Mouse (Mus musculus) hindbrain, embryonic 13.5 days (tissue): ENCODE data around the gene Gabarap. TPM values are rescaled to one million over a fixed set of nuclear protein-coding genes. Genes with fewer than 3 reads are reported as not detected.

Experiments used
- ATAC-seq: fragments of 200-750 bp; cut with Nextera tagmentation; 2 replicates; pipeline ENCODE4 v1.8.0; 2017; ENCODE audit warnings: moderate TSS enrichment; ENCODE audit not compliant: low FRiP score
- H3K27ac ChIP-seq: fragments of 300-500 bp; sonication (generic); 2 replicates; pipeline ENCODE4 v1.5.1; 2015; ENCODE audit warnings: inconsistent platforms, mild to moderate bottlenecking, moderate library complexity
- H3K27me3 ChIP-seq: fragments of 300-500 bp; sonication (generic); 2 replicates; pipeline ENCODE4 v1.6.1; 2015; ENCODE audit warnings: mild to moderate bottlenecking, inconsistent platforms
- H3K36me3 ChIP-seq: fragments of 300-500 bp; sonication (generic); 2 replicates; pipeline ENCODE4 v1.6.1; 2015; ENCODE audit warnings: mild to moderate bottlenecking, inconsistent platforms
- H3K4me1 ChIP-seq: fragments of 300-500 bp; sonication (generic); replicated peaks from 2 replicates; pipeline ENCODE4 v1.6.1; 2015; ENCODE audit warnings: inconsistent platforms
- H3K4me2 ChIP-seq: fragments of 300-500 bp; sonication (generic); 2 replicates; pipeline ENCODE4 v1.6.1; 2015; ENCODE audit warnings: inconsistent platforms, mild to moderate bottlenecking, moderate library complexity
- H3K4me3 ChIP-seq: fragments of 300-500 bp; sonication (generic); 2 replicates; pipeline ENCODE4 v1.5.1; 2015; ENCODE audit warnings: mild to moderate bottlenecking, inconsistent platforms
- H3K9ac ChIP-seq: fragments of 300-500 bp; sonication (generic); 2 replicates; pipeline ENCODE4 v1.6.1; 2015; ENCODE audit warnings: mild to moderate bottlenecking, inconsistent platforms
- H3K9me3 ChIP-seq: fragments of 300-500 bp; sonication (generic); 2 replicates; pipeline ENCODE4 v1.6.1; 2016; ENCODE audit warnings: inconsistent platforms
- WGBS: fragments of 180-500 bp; shearing (Covaris S2); methylation state at CpG from one replicate; pipeline ENCODE4 v1.1.7; 2015; 5-methylcytosine and 5-hydroxymethylcytosine counted together
- polyA plus RNA-seq: library from polyadenylated mRNA; unstranded; fragments of >200 nt; fragmentation: Nextera tagmentation; extraction: Ambion mirVana; gene quantifications from 2 replicates; pipeline ENCODE4 v1.2.1, GENCODE M21; 2015

Gabarap gene
- polyA plus RNA-seq, 1 experiment from 2014 or later: 709 TPM

- Histone ChIP-seq H3K4me2 (no peak overlapping the region), H3K4me1 (no peaks in the 10 kb centered on the region), H3K27ac (no peak overlapping the region), H3K9ac (no peak overlapping the region), H3K27me3 (peaks cover 41% of the 10 kb centered on the region), H3K4me3 (no peak overlapping the region), H3K9me3 (no peaks in the 10 kb centered on the region), H3K36me3 (no peaks in the 10 kb centered on the region)
- ATAC-seq: no peak
- WGBS: 86% methylated on average over 1 of the region's 1 CpGs
These were observed 34.7 kb upstream of the Gabarap start for GRCm38 (mm10) chr11:69956218-69956617.

GRCm38 (mm10) chr11:69960616-69961015, 30.3 kb upstream of the Gabarap start:
- Histone ChIP-seq H3K4me3 (no peak overlapping the region), H3K27me3 (peaks cover 70% of the 10 kb centered on the region), H3K4me1 (peaks cover 7% of the 10 kb centered on the region), H3K36me3 (no peaks in the 10 kb centered on the region), H3K27ac (no peak overlapping the region), H3K9me3 (no peaks in the 10 kb centered on the region), H3K4me2 (no peak overlapping the region), H3K9ac (no peak overlapping the region)
- no peak for ATAC-seq
- 28% methylated on average over 5 of the region's 5 CpGs for WGBS

DNA sequence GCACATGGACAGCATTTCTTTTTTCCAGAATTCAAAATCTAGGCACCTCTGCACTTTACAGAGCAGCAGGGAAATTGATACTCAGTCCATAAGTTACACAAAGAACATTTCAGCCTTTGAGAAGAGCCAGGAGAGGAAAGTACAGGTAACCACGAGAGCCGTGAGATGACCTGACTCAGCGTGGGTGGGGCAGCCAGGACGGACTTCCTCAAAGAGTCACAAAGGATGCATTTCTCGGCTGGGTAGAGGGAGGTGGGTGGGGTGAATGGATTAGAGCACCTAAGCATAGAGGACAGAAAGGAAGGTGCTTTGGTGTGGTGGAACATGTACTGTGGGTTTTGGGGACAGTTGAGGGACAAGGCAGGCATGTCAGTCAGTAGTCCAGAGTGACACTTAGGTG, 29.1 kb upstream of the Gabarap start:
- WGBS: 58% methylated on average over 5 of the region's 5 CpGs
- Histone ChIP-seq H3K4me1 (peaks cover 19% of the 10 kb centered on the region), H3K27me3 (peaks cover 81% of the 10 kb centered on the region), H3K4me2 (no peak overlapping the region), H3K9me3 (no peaks in the 10 kb centered on the region), H3K27ac (no peak overlapping the region), H3K36me3 (no peaks in the 10 kb centered on the region), H3K4me3 (no peak overlapping the region), H3K9ac (no peak overlapping the region)
- ATAC-seq: no peak

- Histone ChIP-seq H3K4me2 (peak within 1 kb of the TSS; percentile 26; the same call in 1 of the 2 replicates), H3K27ac (no peak within 1 kb of the TSS), H3K9ac (no peak within 1 kb of the TSS), H3K4me1 (peaks cover 20% of the 10 kb centered on the region), H3K4me3 (peak within 1 kb of the TSS; percentile 18), H3K27me3 (peaks cover 93% of the 10 kb centered on the region), H3K36me3 (peaks cover 20% of the 10 kb centered on the region), H3K9me3 (no peaks in the 10 kb centered on the region)
- no peak for ATAC-seq
- 8% methylated on average over 24 of the region's 24 CpGs for WGBS
These were observed 26.2 kb upstream of the Gabarap start, which contains the start of gene Cldn7 for GRCm38 (mm10) chr11:69964650-69965270. Cldn7 (plus strand) TSS chr11:69964779.

GRCm38 (mm10) chr11:69965271-69966005, 25.5 kb upstream of the Gabarap start:
- H3K4me3 ChIP-seq: peak overlapping the region; percentile 25
- peaks cover 20% of the 10 kb centered on the region for H3K4me1 ChIP-seq
- H3K27ac ChIP-seq: no peak overlapping the region
- ATAC-seq: no peak
- peaks cover 87% of the 10 kb centered on the region for H3K27me3 ChIP-seq
- H3K4me2 ChIP-seq: peak overlapping the region; percentile 47
- WGBS: 2% methylated on average over 49 of the region's 49 CpGs
- H3K9me3 ChIP-seq: no peaks in the 10 kb centered on the region
- no peak overlapping the region for H3K9ac ChIP-seq
- H3K36me3 ChIP-seq: peaks cover 27% of the 10 kb centered on the region

DNA sequence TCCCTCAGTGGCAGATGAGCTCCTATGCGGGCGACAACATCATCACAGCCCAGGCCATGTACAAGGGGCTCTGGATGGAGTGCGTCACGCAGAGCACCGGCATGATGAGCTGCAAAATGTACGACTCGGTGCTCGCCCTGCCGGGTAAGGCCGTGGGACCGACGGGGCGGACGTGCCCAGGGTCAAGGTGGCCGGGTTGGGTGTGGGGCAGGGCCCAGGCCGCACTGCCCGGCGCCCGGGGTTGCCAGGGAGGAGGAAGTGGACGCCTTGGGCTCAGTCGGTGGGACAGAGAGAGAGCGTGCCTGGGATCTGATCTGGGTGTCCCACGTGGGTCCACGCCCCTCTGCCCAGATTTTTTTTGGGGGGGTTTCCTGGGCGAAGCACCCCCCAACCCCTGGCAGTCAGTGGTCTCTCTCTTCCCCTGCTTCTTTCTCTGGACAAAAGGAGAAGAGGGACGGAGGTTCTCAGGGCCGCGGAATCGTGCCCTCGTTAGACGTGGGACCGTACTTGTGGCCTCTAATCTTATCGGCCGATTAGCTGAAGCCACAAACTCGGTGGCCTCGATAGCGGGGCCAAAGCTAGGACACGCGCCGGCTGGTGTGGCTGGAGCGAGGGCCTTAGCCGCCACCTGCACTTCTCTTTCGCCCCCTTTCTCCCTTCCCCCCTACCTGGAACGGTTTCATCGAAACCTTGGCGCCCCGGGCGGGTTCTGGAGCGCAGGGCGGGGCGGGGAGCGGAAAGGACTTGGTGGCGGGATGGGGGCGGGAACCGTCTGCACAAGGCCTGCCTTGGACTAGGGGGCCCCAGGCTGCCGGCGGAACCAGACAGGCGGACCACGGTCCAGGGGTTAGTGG, 24.7 kb upstream of the Gabarap start:
- H3K27ac ChIP-seq: no peak overlapping the region
- H3K9ac ChIP-seq: peak overlapping the region; percentile 19; the same call in 1 of the 2 replicates
- H3K4me2 ChIP-seq: peak overlapping the region; percentile 47
- peaks cover 32% of the 10 kb centered on the region for H3K36me3 ChIP-seq
- H3K9me3 ChIP-seq: no peaks in the 10 kb centered on the region
- WGBS: 3% methylated on average over 59 of the region's 59 CpGs
- peaks cover 80% of the 10 kb centered on the region for H3K27me3 ChIP-seq
- no peak; the same call in 1 of the 2 replicates for ATAC-seq
- H3K4me3 ChIP-seq: peak overlapping the region; percentile 25
- peaks cover 20% of the 10 kb centered on the region for H3K4me1 ChIP-seq

DNA sequence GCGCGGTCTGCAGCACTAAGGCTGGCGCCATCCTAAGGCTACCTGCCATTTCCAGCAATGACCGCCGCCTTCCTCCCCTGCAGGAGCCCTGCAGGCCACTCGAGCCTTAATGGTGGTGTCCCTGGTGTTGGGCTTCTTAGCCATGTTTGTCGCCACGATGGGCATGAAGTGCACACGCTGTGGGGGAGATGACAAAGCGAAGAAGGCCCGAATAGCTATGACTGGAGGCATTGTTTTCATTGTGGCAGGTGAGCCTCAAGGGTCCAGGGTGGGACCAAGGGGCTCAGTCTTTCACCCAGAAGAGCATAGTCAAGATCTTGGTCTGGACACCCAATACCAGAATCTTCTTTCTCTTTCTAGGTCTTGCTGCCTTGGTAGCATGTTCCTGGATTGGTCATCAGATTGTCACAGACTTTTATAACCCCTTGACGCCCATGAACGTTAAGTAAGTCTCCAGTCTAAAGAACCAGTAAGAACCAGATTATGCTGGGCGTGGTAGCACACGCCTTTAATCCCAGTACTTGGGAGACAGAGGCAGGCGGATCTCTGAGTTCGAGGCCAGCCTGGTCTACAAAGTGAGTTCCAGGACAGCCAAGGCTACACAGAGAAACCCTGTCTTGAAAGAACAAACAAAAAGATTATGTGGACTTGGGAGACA, 24.0 kb upstream of the Gabarap start:
- Histone ChIP-seq H3K36me3 (peaks cover 39% of the 10 kb centered on the region), H3K9ac (peak overlapping the region; percentile 19; the same call in 1 of the 2 replicates), H3K27me3 (peaks cover 73% of the 10 kb centered on the region), H3K4me2 (peak overlapping the region; percentile 47), H3K4me3 (peak overlapping the region; percentile 25), H3K4me1 (peaks cover 20% of the 10 kb centered on the region), H3K9me3 (no peaks in the 10 kb centered on the region), H3K27ac (no peak overlapping the region)
- no peak for ATAC-seq
- 37% methylated on average over 17 of the region's 17 CpGs for WGBS

DNA sequence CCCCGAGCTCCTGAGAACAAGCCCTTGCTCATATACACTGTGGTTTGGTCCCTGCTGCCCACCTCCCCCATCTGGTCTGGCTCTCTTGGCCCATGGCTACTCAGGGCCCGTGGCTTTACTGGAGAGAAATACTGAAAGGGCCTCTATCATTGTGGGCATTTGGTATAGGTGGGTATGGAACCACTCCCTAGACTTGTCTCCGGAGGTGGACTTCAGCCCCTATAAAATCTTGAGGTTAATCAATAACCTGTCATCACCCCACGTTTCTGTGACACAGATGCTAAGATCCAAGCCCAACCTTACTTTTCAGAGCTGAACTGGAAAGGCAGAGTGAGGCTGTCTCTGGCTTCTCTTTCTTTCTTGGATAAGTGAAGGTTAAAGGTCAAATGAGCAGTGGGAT, 22.1 kb upstream of the Gabarap start:
- Histone ChIP-seq H3K4me3 (no peak overlapping the region), H3K9me3 (no peaks in the 10 kb centered on the region), H3K4me2 (no peak overlapping the region), H3K9ac (no peak overlapping the region), H3K4me1 (peaks cover 20% of the 10 kb centered on the region), H3K27me3 (peaks cover 55% of the 10 kb centered on the region), H3K36me3 (peaks cover 57% of the 10 kb centered on the region), H3K27ac (no peak overlapping the region)
- WGBS: 88% methylated on average over 4 of the region's 4 CpGs
- ATAC-seq: no peak

DNA sequence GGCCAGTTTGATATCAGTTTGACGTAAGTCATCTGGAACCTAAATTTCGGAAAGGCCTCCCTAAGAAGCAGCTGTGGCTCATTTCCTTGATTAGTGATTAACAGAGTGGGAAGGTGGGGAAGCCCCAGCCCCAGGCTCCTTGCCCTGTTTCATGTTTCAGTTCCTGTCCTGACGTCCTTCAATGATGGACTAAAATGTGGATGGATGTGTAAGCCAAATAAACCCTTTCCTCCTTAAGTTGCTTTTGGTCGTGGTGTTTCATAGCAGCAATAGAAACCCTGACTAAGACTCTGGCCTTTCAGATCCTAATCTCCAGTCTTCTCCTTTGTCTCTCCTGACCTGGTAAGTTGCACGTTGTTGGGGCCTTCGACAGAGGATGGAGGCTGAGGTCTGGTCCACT, 20.7 kb upstream of the Gabarap start:
- H3K9ac ChIP-seq: no peak overlapping the region
- no peak overlapping the region for H3K27ac ChIP-seq
- peaks cover 41% of the 10 kb centered on the region for H3K27me3 ChIP-seq
- H3K9me3 ChIP-seq: no peaks in the 10 kb centered on the region
- no peak overlapping the region for H3K4me3 ChIP-seq
- peaks cover 16% of the 10 kb centered on the region for H3K4me1 ChIP-seq
- H3K4me2 ChIP-seq: no peak overlapping the region
- 88% methylated on average over 6 of the region's 6 CpGs for WGBS
- ATAC-seq: no peak
- peaks cover 72% of the 10 kb centered on the region for H3K36me3 ChIP-seq

- no peak overlapping the region for H3K4me3 ChIP-seq
- no peak overlapping the region for H3K4me2 ChIP-seq
- peaks cover 77% of the 10 kb centered on the region for H3K36me3 ChIP-seq
- 83% methylated on average over 3 of the region's 3 CpGs for WGBS
- no peak for ATAC-seq
- no peak overlapping the region for H3K27ac ChIP-seq
- no peaks in the 10 kb centered on the region for H3K9me3 ChIP-seq
- H3K9ac ChIP-seq: no peak overlapping the region
- H3K27me3 ChIP-seq: peaks cover 35% of the 10 kb centered on the region
- peaks cover 12% of the 10 kb centered on the region for H3K4me1 ChIP-seq
These were observed 20.2 kb upstream of the Gabarap start for GRCm38 (mm10) chr11:69970775-69971174.

DNA sequence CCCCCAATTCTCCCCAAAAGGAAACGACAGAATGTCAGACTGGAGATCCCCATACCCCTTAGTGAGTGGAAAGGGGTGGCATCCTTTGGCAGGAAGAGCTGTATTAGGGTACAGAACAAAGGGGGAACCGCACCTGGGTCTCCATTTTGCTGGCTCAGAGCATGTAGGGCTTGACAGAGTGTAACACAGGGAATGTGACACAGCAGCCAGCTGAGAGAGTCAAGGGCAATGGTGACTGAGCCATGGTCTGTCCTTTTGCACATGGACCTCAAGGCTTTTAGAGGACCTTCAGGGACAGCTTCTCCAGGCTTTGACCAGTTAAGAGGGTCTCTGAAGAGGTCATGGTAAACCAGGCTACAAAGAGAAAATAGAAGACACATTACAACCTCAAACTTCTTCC, 16.0 kb upstream of the Gabarap start:
- Histone ChIP-seq H3K27ac (no peak overlapping the region), H3K4me1 (peaks cover 10% of the 10 kb centered on the region), H3K27me3 (no peaks in the 10 kb centered on the region), H3K4me3 (no peak overlapping the region), H3K4me2 (no peak overlapping the region), H3K9ac (no peak overlapping the region), H3K36me3 (peaks cover 78% of the 10 kb centered on the region), H3K9me3 (no peaks in the 10 kb centered on the region)
- 95% methylated on average over 2 of the region's 2 CpGs for WGBS
- no peak for ATAC-seq

GRCm38 (mm10) chr11:69976271-69976670, 14.7 kb upstream of the Gabarap start:
- no peaks in the 10 kb centered on the region for H3K27me3 ChIP-seq
- peaks cover 10% of the 10 kb centered on the region for H3K4me1 ChIP-seq
- H3K4me3 ChIP-seq: no peak overlapping the region
- H3K36me3 ChIP-seq: peaks cover 68% of the 10 kb centered on the region
- WGBS: 88% methylated on average over 4 of the region's 4 CpGs
- no peak overlapping the region for H3K4me2 ChIP-seq
- H3K9ac ChIP-seq: no peak overlapping the region
- H3K27ac ChIP-seq: no peak overlapping the region
- no peak for ATAC-seq
- no peaks in the 10 kb centered on the region for H3K9me3 ChIP-seq
